8 mouse cellular contexts compared by ENCODE assay signal in the genomic region with DNA sequence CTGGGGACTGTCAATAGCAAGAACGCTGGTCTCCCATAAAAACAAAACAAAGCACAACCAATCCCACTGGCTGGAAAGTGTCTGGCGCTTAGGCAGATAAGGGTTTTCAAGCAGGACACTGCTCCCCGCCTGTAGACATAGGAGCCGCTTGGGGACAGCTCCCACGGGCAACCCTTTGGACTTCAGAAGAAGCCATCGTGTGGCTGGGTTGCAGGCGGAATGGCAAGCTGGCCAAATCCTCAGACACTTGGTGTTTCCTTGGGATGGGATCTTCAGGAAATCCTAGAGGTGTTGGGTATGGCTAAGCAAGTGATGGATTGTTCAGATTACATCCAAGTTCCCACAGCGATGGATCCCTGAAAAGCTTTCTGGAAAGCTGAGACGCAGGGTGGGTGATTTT. TPM values are rescaled to one million over a fixed set of nuclear protein-coding genes. Genes with fewer than 3 reads are reported as not detected.
DNase-seq lines count a peak whose midpoint lies in the region; ATAC-seq lines count a peak whose summit lies in the region.

No protein-coding gene starts in this region.

- H3K9ac ChIP-seq in heart, embryonic 15.5 days: peak overlapping the region; percentile 53; the same call in 1 of the 2 replicates
- H3K9ac ChIP-seq in hindbrain, embryonic 15.5 days: peak overlapping the region; percentile 95
- peak overlapping the region; percentile 96 for H3K9ac ChIP-seq in midbrain, embryonic 16.5 days (ENCODE audit: low read depth, low read length)

- H3K4me3 ChIP-seq in heart, embryonic 15.5 days: peak overlapping the region; percentile 67
- peak overlapping the region; percentile 56 for H3K4me3 ChIP-seq in hindbrain, embryonic 15.5 days
- H3K4me3 ChIP-seq in midbrain, embryonic 16.5 days (ENCODE audit: low read depth, low read length): peak overlapping the region; percentile 73

- ATAC-seq in heart, embryonic 15.5 days (replicated peaks; ENCODE audit: insufficient number of reproducible peaks, insufficient read depth, low FRiP score, low read depth): no peak
- no peak for ATAC-seq in hindbrain, embryonic 15.5 days (ENCODE audit: low FRiP score, low read depth)
- no peak for ATAC-seq in midbrain, embryonic 16.5 days

- DNase-seq in heart, adult 9 months (ENCODE audit: low spot score in 2 of 2): no peak
- peak; percentile 31 for DNase-seq in embryo, embryonic 10.5 days (ENCODE audit: low spot score)
- no peak for DNase-seq in spleen, postnatal 4 days (ENCODE audit: low spot score in 2 of 2)
- no peak for DNase-seq in Muller cell, postnatal 12 days (ENCODE audit: inconsistent ontology term)
- DNase-seq in urinary bladder, postnatal 25 days (ENCODE audit: low spot score): no peak

- no peaks in the 10 kb centered on the region for H3K36me3 ChIP-seq in heart, embryonic 15.5 days
- H3K36me3 ChIP-seq in hindbrain, embryonic 15.5 days: peaks cover 10% of the 10 kb centered on the region
- peaks cover 4% of the 10 kb centered on the region for H3K36me3 ChIP-seq in midbrain, embryonic 16.5 days (ENCODE audit: control insufficient read depth, insufficient read depth, low read length)

- 1% methylated on average over 9 of the region's 9 CpGs for WGBS in heart, embryonic 15.5 days
- WGBS in hindbrain, embryonic 15.5 days: 1% methylated on average over 9 of the region's 9 CpGs
- 2% methylated on average over 9 of the region's 9 CpGs for WGBS in midbrain, embryonic 16.5 days

- H3K9me3 ChIP-seq in heart, embryonic 15.5 days (replicated peaks): no peaks in the 10 kb centered on the region
- no peaks in the 10 kb centered on the region for H3K9me3 ChIP-seq in hindbrain, embryonic 15.5 days
- no peaks in the 10 kb centered on the region for H3K9me3 ChIP-seq in midbrain, embryonic 16.5 days (replicated peaks; ENCODE audit: control insufficient read depth, low read length, poor library complexity, severe bottlenecking)

- peaks cover 26% of the 10 kb centered on the region for H3K4me1 ChIP-seq in heart, embryonic 15.5 days (replicated peaks)
- peaks cover 37% of the 10 kb centered on the region for H3K4me1 ChIP-seq in hindbrain, embryonic 15.5 days (replicated peaks)
- peaks cover 27% of the 10 kb centered on the region for H3K4me1 ChIP-seq in midbrain, embryonic 16.5 days (ENCODE audit: control insufficient read depth, insufficient read depth, low read length)

- no peak overlapping the region for H3K27ac ChIP-seq in heart, embryonic 15.5 days
- H3K27ac ChIP-seq in hindbrain, embryonic 15.5 days (replicated peaks): peak overlapping the region; percentile 90
- H3K27ac ChIP-seq in midbrain, embryonic 16.5 days (ENCODE audit: low read length): peak overlapping the region; percentile 95

- peak overlapping the region; percentile 99 for H3K4me2 ChIP-seq in heart, embryonic 15.5 days
- peak overlapping the region; percentile 88 for H3K4me2 ChIP-seq in hindbrain, embryonic 15.5 days
- peak overlapping the region; percentile 89 for H3K4me2 ChIP-seq in midbrain, embryonic 16.5 days (ENCODE audit: low read length)

- H3K27me3 ChIP-seq in heart, embryonic 15.5 days: peaks cover 51% of the 10 kb centered on the region
- H3K27me3 ChIP-seq in hindbrain, embryonic 15.5 days: no peaks in the 10 kb centered on the region
- no peaks in the 10 kb centered on the region for H3K27me3 ChIP-seq in midbrain, embryonic 16.5 days (ENCODE audit: control insufficient read depth, insufficient read depth, low read depth, low read length)

RNA-seq across cellular contexts. Expression of a gene that starts 1.1 kb away (rescaled TPM):
- 0.73 and 1.4 TPM in 2 replicates for polyA plus RNA-seq in heart, embryonic 15.5 days (2015; fragmentation: Nextera tagmentation; extraction: Ambion mirVana)
- 80.1 and 90.3 TPM in 2 replicates for polyA plus RNA-seq in hindbrain, embryonic 15.5 days (2015; fragmentation: Nextera tagmentation; extraction: Ambion mirVana)
- polyA plus RNA-seq in midbrain, embryonic 16.5 days (2015; fragmentation: Nextera tagmentation; extraction: Ambion mirVana): 95.9 and 103 TPM in 2 replicates

RNA-seq across cellular contexts. Expression of a gene that starts 4.5 kb away (rescaled TPM):
- polyA plus RNA-seq in heart, embryonic 15.5 days (2015; fragmentation: Nextera tagmentation; extraction: Ambion mirVana): 12.9 and 14.7 TPM in 2 replicates
- 39.0 and 43.3 TPM in 2 replicates for polyA plus RNA-seq in hindbrain, embryonic 15.5 days (2015; fragmentation: Nextera tagmentation; extraction: Ambion mirVana)
- 43.9 and 48.2 TPM in 2 replicates for polyA plus RNA-seq in midbrain, embryonic 16.5 days (2015; fragmentation: Nextera tagmentation; extraction: Ambion mirVana)

RNA-seq across cellular contexts. Expression of a gene that starts 36.4 kb away (rescaled TPM):
- polyA plus RNA-seq in heart, embryonic 15.5 days (2015; fragmentation: Nextera tagmentation; extraction: Ambion mirVana): 40.2 and 41.6 TPM in 2 replicates
- polyA plus RNA-seq in hindbrain, embryonic 15.5 days (2015; fragmentation: Nextera tagmentation; extraction: Ambion mirVana): 49.9 and 52.9 TPM in 2 replicates
- 55.3 and 58.6 TPM in 2 replicates for polyA plus RNA-seq in midbrain, embryonic 16.5 days (2015; fragmentation: Nextera tagmentation; extraction: Ambion mirVana)

Comparison
In these comparisons a context has a peak if more than half of its experiments do, and no peak if none do; other contexts are left out.
1. RNA of a gene that starts 1.1 kb away (polyA plus RNA-seq): 95.9 to 103 TPM in midbrain, embryonic 16.5 days and 80.1 to 90.3 TPM in hindbrain, embryonic 15.5 days; 0.73 to 1.4 TPM in heart, embryonic 15.5 days; every median in the first group is over 10 times any median in the second.
2. Peak in every context shown above with its lines, with median percentiles within 50 percentile points of each other: H3K4me2 ChIP-seq, H3K4me3 ChIP-seq and H3K9ac ChIP-seq.